23 mouse cellular contexts compared by ENCODE assay signal in the genomic region with DNA sequence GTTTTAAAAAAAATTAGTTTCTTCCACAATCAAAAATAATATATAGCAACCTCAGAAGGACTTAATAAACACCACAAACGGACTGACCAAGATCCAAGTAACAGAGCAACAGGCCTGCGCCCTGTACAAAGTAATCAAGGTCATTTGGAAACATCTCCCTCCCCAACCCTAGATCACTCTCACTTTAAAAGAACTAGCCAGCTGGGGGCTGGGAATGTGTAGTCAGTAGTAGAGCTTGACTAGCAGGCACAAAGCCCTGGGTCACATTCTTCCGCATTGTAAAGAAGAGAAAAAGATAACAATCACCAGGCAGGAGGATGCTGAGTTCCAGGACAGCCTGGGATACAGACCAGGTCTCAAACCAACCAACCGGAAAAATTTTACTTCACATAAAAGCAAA. TPM values are rescaled to one million over a fixed set of nuclear protein-coding genes. Genes with fewer than 3 reads are reported as not detected.
A peak's percentile ranks its signal among the peaks of the same experiment; 100 is the strongest.
DNase-seq lines count a peak whose midpoint lies in the region; ATAC-seq and TF ChIP-seq lines count a peak whose summit lies in the region.
"Had no signal": no experiment of that assay in that cellular context is flagged by ENCODE, and none has a peak within 500 bp of the region (broad histone marks: within the 10 kb centered on the region; RNA-seq: fewer than 3 reads in every experiment).

No protein-coding gene starts in this region.

- H3K4me1 ChIP-seq in heart, embryonic 16.5 days (ENCODE audit: control insufficient read depth, insufficient read depth, low read length), result peaks cover 3% of the 10 kb centered on the region; the same call in 1 of the 2 replicates
- peaks cover 10% of the 10 kb centered on the region for H3K4me1 ChIP-seq in ES-Bruce4 (ENCODE audit: control insufficient read depth, insufficient read depth, low read length)
- H3K4me1 ChIP-seq: limb, embryonic 15.5 days had no signal

- no peaks in the 10 kb centered on the region for H3K27me3 ChIP-seq in heart, embryonic 16.5 days (ENCODE audit: control insufficient read depth, insufficient read depth, low read length)
- no peaks in the 10 kb centered on the region for H3K27me3 ChIP-seq in ES-Bruce4 (ENCODE audit: control insufficient read depth, insufficient read depth, low read length, poor library complexity, severe bottlenecking)
- H3K27me3 ChIP-seq: forebrain, embryonic 12.5 days; limb, embryonic 15.5 days; liver, embryonic 15.5 days; midbrain, embryonic 12.5 days had no signal

- no peaks in the 10 kb centered on the region for H3K9me3 ChIP-seq in heart, embryonic 16.5 days (replicated peaks; ENCODE audit: control insufficient read depth, low read length)
- H3K9me3 ChIP-seq in ES-Bruce4 (replicated peaks; ENCODE audit: control insufficient read depth, insufficient read depth, low read length, poor library complexity, severe bottlenecking), result no peaks in the 10 kb centered on the region
- H3K9me3 ChIP-seq: forebrain, embryonic 12.5 days; hindbrain, embryonic 10.5 days; limb, embryonic 15.5 days; liver, embryonic 15.5 days; midbrain, embryonic 12.5 days had no signal

- peak; percentile 17 for DNase-seq in embryo, embryonic 10 days (ENCODE audit: low spot score)
- DNase-seq in embryo, embryonic 11 days, result no peak
- no peak for DNase-seq in heart, adult 11 months
- DNase-seq in MN1 (ENCODE audit: low spot score), result peak; percentile 16
- no peak for DNase-seq in layer of hippocampus, adult 8-10 months (ENCODE audit: low spot score in 2 of 2)
- no peak for DNase-seq in urinary bladder, postnatal 14 days (ENCODE audit: low spot score)
- DNase-seq: B cell, adult 2 months; cerebellum, adult 18-20 months; cerebellum, postnatal 25 days; gastrocnemius, postnatal 14 days; kidney, adult 11 months; kidney, postnatal 10 days; spleen, adult 18-20 months; thymus, postnatal 36 days had no signal

- H3K36me3 ChIP-seq in heart, embryonic 16.5 days (ENCODE audit: control insufficient read depth, insufficient read depth), result no peaks in the 10 kb centered on the region
- H3K36me3 ChIP-seq in ES-Bruce4 (ENCODE audit: control insufficient read depth, insufficient read depth, low read length, poor library complexity, severe bottlenecking), result no peaks in the 10 kb centered on the region
- H3K36me3 ChIP-seq: forebrain, embryonic 12.5 days; hindbrain, embryonic 10.5 days; limb, embryonic 15.5 days; liver, embryonic 15.5 days; midbrain, embryonic 12.5 days had no signal

- no peak overlapping the region for H3K4me3 ChIP-seq in heart, embryonic 16.5 days (ENCODE audit: low read length)
- no peak overlapping the region for H3K4me3 ChIP-seq in ES-Bruce4 (ENCODE audit: low read depth, low read length)
- H3K4me3 ChIP-seq: forebrain, embryonic 12.5 days; hindbrain, embryonic 10.5 days; limb, embryonic 15.5 days; liver, embryonic 15.5 days; midbrain, embryonic 12.5 days had no signal

- no peak for TF ChIP-seq POLR2A in ES-Bruce4 (IDR thresholded peaks at IDR 0.05; ENCODE audit: insufficient read depth, low read length)

- no peak overlapping the region for H3K9ac ChIP-seq in heart, embryonic 16.5 days (ENCODE audit: low read length)
- H3K9ac ChIP-seq in ES-Bruce4 (ENCODE audit: low read depth, poor library complexity, severe bottlenecking), result 0 out of 2 replicates have a peak overlapping the region, but pooled peaks have one; percentile 33
- H3K9ac ChIP-seq: forebrain, embryonic 12.5 days; limb, embryonic 15.5 days; liver, embryonic 15.5 days; midbrain, embryonic 12.5 days had no signal

- peak; percentile 47; the same call in 1 of the 2 replicates for TF ChIP-seq EP300 in ES-Bruce4 (IDR thresholded peaks at IDR 0.05; ENCODE audit: insufficient read depth, low read depth, low read length)

- no peak for ATAC-seq in heart, embryonic 16.5 days (replicated peaks; ENCODE audit: extremely low read depth, insufficient read depth, low FRiP score)
- ATAC-seq: hindbrain, postnatal 0 days; lung, postnatal 0 days had no signal

- H3K4me2 ChIP-seq in heart, embryonic 16.5 days (ENCODE audit: low read depth, low read length), result no peak overlapping the region
- H3K4me2 ChIP-seq: forebrain, embryonic 12.5 days; limb, embryonic 15.5 days; liver, embryonic 15.5 days; midbrain, embryonic 12.5 days had no signal

- TF ChIP-seq CTCF in ES-Bruce4 (IDR thresholded peaks at IDR 0.05; ENCODE audit: low read depth, low read length), result no peak

- WGBS in heart, embryonic 16.5 days, result 27% methylated on average over 4 of the region's 4 CpGs

- 0 out of 2 replicates have a peak overlapping the region, but pooled peaks have one; percentile 4 for H3K27ac ChIP-seq in heart, embryonic 16.5 days (ENCODE audit: low read length)
- H3K27ac ChIP-seq in ES-Bruce4 (ENCODE audit: insufficient read depth, low read length), result peak overlapping the region; percentile 93
- H3K27ac ChIP-seq: forebrain, embryonic 12.5 days; hindbrain, embryonic 10.5 days; hindbrain, postnatal 0 days; limb, embryonic 15.5 days; liver, embryonic 15.5 days; midbrain, embryonic 12.5 days had no signal

RNA-seq across cellular contexts. Expression of gene Nlk, which starts 33.3 kb away (rescaled TPM):
- 10.8 and 13.2 TPM in 2 replicates for polyA plus RNA-seq in heart, embryonic 16.5 days (2015; fragmentation: Nextera tagmentation; extraction: Ambion mirVana)
- polyA plus RNA-seq in ES-Bruce4 (2011; ENCODE audit: insufficient read depth, insufficient read length, low read depth, missing spikeins), result 39.7 and 47.6 TPM in 2 replicates
- total RNA-seq in layer of hippocampus, adult 8-10 months (2022), result 10 to 100 TPM; 37.1 to 48.0 (median 44.3) TPM

Comparison
In these comparisons a context has a peak if more than half of its experiments do, and no peak if none do; other contexts are left out.
1. DNase-seq: peak in embryo, embryonic 10 days (single experiment) and MN1 (single experiment); none in embryo, embryonic 11 days (single experiment), heart, adult 11 months (single experiment), layer of hippocampus, adult 8-10 months (0 of 2) and urinary bladder, postnatal 14 days (single experiment).